In the genomic region with DNA sequence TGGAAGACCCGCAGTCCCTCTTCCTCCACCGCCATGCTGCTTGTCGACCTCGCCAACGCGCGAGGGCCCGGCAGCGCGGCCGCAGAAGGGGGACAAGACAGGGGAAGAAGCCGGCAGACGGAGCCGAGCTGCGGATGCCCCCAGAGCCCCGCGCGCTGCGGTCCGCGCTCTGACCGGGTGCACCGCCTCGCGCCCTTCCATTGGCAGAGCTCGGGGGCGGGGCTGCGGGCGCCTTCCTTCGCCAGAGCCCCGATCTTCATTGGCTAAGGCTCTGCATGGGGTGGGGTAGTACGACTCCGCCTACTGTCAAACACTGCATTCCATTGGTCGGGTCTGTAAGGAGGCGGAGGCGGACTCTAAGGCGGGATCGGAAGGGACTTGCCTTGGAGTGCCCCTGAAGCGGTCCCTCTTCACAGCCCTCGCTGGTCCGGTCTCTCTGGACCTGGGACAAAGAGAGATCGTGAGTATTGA, we compare ENCODE assay signal across 8 mouse cellular contexts. TPM values are rescaled to one million over a fixed set of nuclear protein-coding genes. Genes with fewer than 3 reads are reported as not detected.
DNase-seq lines count a peak whose midpoint lies in the region; ATAC-seq lines count a peak whose summit lies in the region.

Rasa3 (minus strand) TSS at position 191 of the 471 bp plus-strand sequence.

- peak within 1 kb of the TSS; percentile 95 for H3K4me3 ChIP-seq in brown adipose tissue, adult 24 weeks (ENCODE audit: insufficient read depth, low read depth, low read length)
- peak within 1 kb of the TSS; percentile 82 for H3K4me3 ChIP-seq in heart, embryonic 13.5 days
- H3K4me3 ChIP-seq in liver, embryonic 12.5 days: peak within 1 kb of the TSS; percentile 76
- peak within 1 kb of the TSS; percentile 72 for H3K4me3 ChIP-seq in stomach, embryonic 15.5 days (replicated peaks)

- under 1% methylated on average over 33 of the region's 42 CpGs for WGBS in heart, embryonic 13.5 days
- under 1% methylated on average over 42 of the region's 42 CpGs for WGBS in liver, embryonic 12.5 days (ENCODE audit: insufficient replicate concordance)
- WGBS in stomach, embryonic 15.5 days: under 1% methylated on average over 42 of the region's 42 CpGs

- H3K9ac ChIP-seq in heart, embryonic 13.5 days: peak within 1 kb of the TSS; percentile 89
- H3K9ac ChIP-seq in liver, embryonic 12.5 days: peak within 1 kb of the TSS; percentile 80
- H3K9ac ChIP-seq in stomach, embryonic 15.5 days: peak within 1 kb of the TSS; percentile 42

- DNase-seq in CD4-positive helper T cell, adult 2 months (ENCODE audit: low read depth, low spot score): peak; percentile 96
- peak; percentile 77 for DNase-seq in fat pad, adult 2 months (ENCODE audit: extremely low read depth, low read depth, low spot score)
- peak; percentile 97 for DNase-seq in kidney, postnatal 10 days
- DNase-seq in natural killer cell, adult 2 months (ENCODE audit: low spot score in 2 of 2): peak; percentile 93 to 95

- H3K27ac ChIP-seq in brown adipose tissue, adult 24 weeks (replicated peaks; ENCODE audit: low read depth, low read length): peak within 1 kb of the TSS; percentile 87
- H3K27ac ChIP-seq in heart, embryonic 13.5 days (replicated peaks): peak within 1 kb of the TSS; percentile 88
- H3K27ac ChIP-seq in liver, embryonic 12.5 days: peak within 1 kb of the TSS; percentile 77
- H3K27ac ChIP-seq in stomach, embryonic 15.5 days: peak within 1 kb of the TSS; percentile 85

- no peaks in the 10 kb centered on the region for H3K36me3 ChIP-seq in heart, embryonic 13.5 days
- no peaks in the 10 kb centered on the region for H3K36me3 ChIP-seq in liver, embryonic 12.5 days
- no peaks in the 10 kb centered on the region for H3K36me3 ChIP-seq in stomach, embryonic 15.5 days

- peaks cover 18% of the 10 kb centered on the region for H3K4me1 ChIP-seq in brown adipose tissue, adult 24 weeks (ENCODE audit: control insufficient read depth, insufficient read depth, insufficient read length, low read length)
- peaks cover 51% of the 10 kb centered on the region for H3K4me1 ChIP-seq in heart, embryonic 13.5 days
- H3K4me1 ChIP-seq in liver, embryonic 12.5 days: peaks cover 56% of the 10 kb centered on the region
- peaks cover 20% of the 10 kb centered on the region for H3K4me1 ChIP-seq in stomach, embryonic 15.5 days

- peaks cover 14% of the 10 kb centered on the region for H3K27me3 ChIP-seq in heart, embryonic 13.5 days (replicated peaks)
- peaks cover 8% of the 10 kb centered on the region; the same call in 1 of the 2 replicates for H3K27me3 ChIP-seq in liver, embryonic 12.5 days (replicated peaks)
- 0 out of 2 replicates have a peak, but pooled peaks cover 6% of the 10 kb centered on the region for H3K27me3 ChIP-seq in stomach, embryonic 15.5 days (replicated peaks)

- H3K9me3 ChIP-seq in heart, embryonic 13.5 days: no peaks in the 10 kb centered on the region
- H3K9me3 ChIP-seq in liver, embryonic 12.5 days (replicated peaks): no peaks in the 10 kb centered on the region
- H3K9me3 ChIP-seq in stomach, embryonic 15.5 days: no peaks in the 10 kb centered on the region

- peak within 1 kb of the TSS; percentile 74 for H3K4me2 ChIP-seq in heart, embryonic 13.5 days
- H3K4me2 ChIP-seq in liver, embryonic 12.5 days: peak within 1 kb of the TSS; percentile 99
- H3K4me2 ChIP-seq in stomach, embryonic 15.5 days: peak within 1 kb of the TSS; percentile 86

- peak; percentile 90 for ATAC-seq in heart, embryonic 13.5 days (ENCODE audit: extremely low read depth, insufficient number of reproducible peaks, low FRiP score, low TSS enrichment)
- peak; percentile 97 for ATAC-seq in liver, embryonic 12.5 days
- peak; percentile 98 for ATAC-seq in stomach, embryonic 15.5 days (ENCODE audit: insufficient read depth, low FRiP score, low read depth)

RNA-seq across cellular contexts. Expression of gene Rasa3, which starts in this region (rescaled TPM):
- 9.7 and 13.9 TPM in 2 replicates for polyA plus RNA-seq in brown adipose tissue, adult 24 weeks (2012; ENCODE audit: insufficient read depth, insufficient read length, missing spikeins)
- 23.4 and 24.4 TPM in 2 replicates for polyA plus RNA-seq in heart, embryonic 13.5 days (2015; fragmentation: Nextera tagmentation; extraction: Ambion mirVana)
- polyA plus RNA-seq in liver, embryonic 12.5 days (2016; fragmentation: Nextera tagmentation; extraction: Ambion mirVana): 29.2 and 30.8 TPM in 2 replicates
- polyA plus RNA-seq in stomach, embryonic 15.5 days (2015; fragmentation: Nextera tagmentation; extraction: Ambion mirVana): 26.0 and 27.0 TPM in 2 replicates

Comparison
In these comparisons a context has a peak if more than half of its experiments do, and no peak if none do; other contexts are left out.
1. Peak in every context shown above with its lines: DNase-seq, ATAC-seq, H3K4me3 ChIP-seq and H3K27ac ChIP-seq.